Mouse (Mus musculus) liver, adult 2 months (tissue): ENCODE results near the gene Izumo2.

ENCODE experiments used
- CTCF ChIP-seq: fragments of 200-500 bp; IDR thresholded peaks from 2 replicates; pipeline ENCODE4 v1.5.1; 2011; ENCODE audit warnings: low read depth, low read length, control low read depth
- POLR2A ChIP-seq: fragments of 200-500 bp; IDR thresholded peaks from 2 replicates; pipeline ENCODE4 v1.6.1; 2011; ENCODE audit warnings: low read length, control low read depth; ENCODE audit not compliant: insufficient read depth; ENCODE audit errors: extremely low read depth

- TF ChIP-seq CTCF, result no peak
- TF ChIP-seq POLR2A, result no peak
Observed at GRCm38 (mm10) chr7:44676126-44676525, 32.4 kb upstream of the Izumo2 start.
